Mouse (Mus musculus): Measurements from ENCODE around the gene Gfra1.

Gene Gfra1

GRCm38 (mm10) chr19:58441785-58442184, 13.9 kb downstream of the Gfra1 start:
- no peak for DNase-seq (ENCODE audit: low spot score)

- DNase-seq (ENCODE audit: low spot score): no peak
These were observed 14.5 kb downstream of the Gfra1 start for GRCm38 (mm10) chr19:58441246-58441645.

GRCm38 (mm10) chr19:58438762-58439161, 16.9 kb downstream of the Gfra1 start:
- DNase-seq (ENCODE audit: low spot score): no peak

- no peak for DNase-seq (ENCODE audit: low spot score)
These were observed 18.2 kb downstream of the Gfra1 start for GRCm38 (mm10) chr19:58437441-58438071.

- no peak for DNase-seq (ENCODE audit: low spot score)
These were observed 18.8 kb downstream of the Gfra1 start for GRCm38 (mm10) chr19:58436874-58437273.

GRCm38 (mm10) chr19:58435877-58436276, 19.8 kb downstream of the Gfra1 start:
- no peak for DNase-seq (ENCODE audit: low spot score)

- no peak for DNase-seq (ENCODE audit: low spot score)
These were observed 22.9 kb downstream of the Gfra1 start for GRCm38 (mm10) chr19:58432840-58433239.

GRCm38 (mm10) chr19:58428546-58428945, 27.2 kb downstream of the Gfra1 start:
- DNase-seq (ENCODE audit: low spot score): no peak

- DNase-seq (ENCODE audit: low spot score): no peak
These were observed 28.4 kb downstream of the Gfra1 start for GRCm38 (mm10) chr19:58427348-58427747.

GRCm38 (mm10) chr19:58424928-58425327, 30.8 kb downstream of the Gfra1 start:
- no peak for DNase-seq (ENCODE audit: low spot score)

- no peak for DNase-seq (ENCODE audit: low spot score)
These were observed 31.5 kb downstream of the Gfra1 start for GRCm38 (mm10) chr19:58424179-58424578.

GRCm38 (mm10) chr19:58422916-58423493, 32.7 kb downstream of the Gfra1 start:
- no peak for DNase-seq (ENCODE audit: low spot score)

- DNase-seq (ENCODE audit: low spot score): no peak
These were observed 36.0 kb downstream of the Gfra1 start for GRCm38 (mm10) chr19:58419685-58420084.

- no peak for DNase-seq (ENCODE audit: low spot score)
These were observed 36.4 kb downstream of the Gfra1 start for GRCm38 (mm10) chr19:58419278-58419677.

- DNase-seq (ENCODE audit: low spot score): no peak
These were observed 40.5 kb downstream of the Gfra1 start for GRCm38 (mm10) chr19:58415173-58415572.

- DNase-seq (ENCODE audit: low spot score): no peak
These were observed 41.0 kb downstream of the Gfra1 start for GRCm38 (mm10) chr19:58414733-58415132.

GRCm38 (mm10) chr19:58413290-58413689, 42.4 kb downstream of the Gfra1 start:
- DNase-seq (ENCODE audit: low spot score): no peak

- DNase-seq (ENCODE audit: low spot score): no peak
These were observed 42.9 kb downstream of the Gfra1 start for GRCm38 (mm10) chr19:58412811-58413210.

GRCm38 (mm10) chr19:58406726-58407125, 49.0 kb downstream of the Gfra1 start:
- DNase-seq (ENCODE audit: low spot score): no peak

- no peak for DNase-seq (ENCODE audit: low spot score)
These were observed 55.5 kb downstream of the Gfra1 start for GRCm38 (mm10) chr19:58400224-58400623.

- DNase-seq (ENCODE audit: low spot score): no peak
These were observed 56.5 kb downstream of the Gfra1 start for GRCm38 (mm10) chr19:58399166-58399565.

GRCm38 (mm10) chr19:58396604-58396984, 59.1 kb downstream of the Gfra1 start:
- no peak for DNase-seq (ENCODE audit: low spot score)

- DNase-seq (ENCODE audit: low spot score): no peak
These were observed 59.7 kb downstream of the Gfra1 start for GRCm38 (mm10) chr19:58395785-58396603.

Data from c-Kit-positive CD71-positive TER-119-positive erythroid progenitor cells, embryonic 14.5 days (primary cell).